Comparison of ENCODE assay signal across 14 mouse cellular contexts in the genomic region with DNA sequence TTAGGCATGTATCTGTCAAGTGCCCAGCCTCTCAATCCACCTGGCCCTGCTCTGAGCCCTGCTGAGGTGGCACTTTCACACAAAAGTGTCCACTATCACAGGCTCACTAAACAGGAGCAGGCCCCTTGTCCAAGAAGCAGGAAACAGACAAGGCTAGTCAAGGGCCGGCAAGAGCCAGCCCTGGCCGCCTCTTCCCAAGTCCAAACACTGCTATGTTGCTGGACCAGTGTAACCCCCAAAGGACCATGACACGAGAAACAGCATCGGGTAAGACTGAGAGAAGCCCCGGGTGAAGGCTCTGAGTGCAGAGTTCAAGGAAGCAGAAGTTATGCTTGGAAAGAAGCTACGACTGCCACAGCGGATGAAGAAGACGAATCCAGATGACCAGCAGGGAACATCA. TPM values are rescaled to one million over a fixed set of nuclear protein-coding genes. Genes with fewer than 3 reads are reported as not detected.
DNase-seq lines count a peak whose midpoint lies in the region; TF ChIP-seq lines count a peak whose summit lies in the region.
"Had no signal": no experiment of that assay in that cellular context is flagged by ENCODE, and none has a peak within 500 bp of the region (broad histone marks: within the 10 kb centered on the region; RNA-seq: fewer than 3 reads in every experiment).

No protein-coding gene starts in this region.

- DNase-seq in gastrocnemius, adult 2 months, result no peak
- DNase-seq in gastrocnemius, postnatal 14 days, result no peak
- DNase-seq in heart, adult 11 months, result peak; percentile 91
- no peak for DNase-seq in heart, adult 8-10 months (ENCODE audit: low spot score)
- DNase-seq: adrenal gland, adult 2 months; adrenal gland, adult 8-10 months; adrenal gland, postnatal 10 days; adrenal gland, postnatal 14 days; adrenal gland, postnatal 25 days; adrenal gland, postnatal 36 days; B cell, adult 2 months; cerebellum, adult 11 months; cerebellum, adult 11-12 months; cerebellum, adult 18-20 months had no signal

- no peak for TF ChIP-seq CTCF in gastrocnemius, adult 2 months (IDR thresholded peaks at IDR 0.05)

- peak overlapping the region; percentile 40; the same call in 1 of the 2 replicates for H3K27ac ChIP-seq in gastrocnemius, adult 2 months

- intact Hi-C loops in gastrocnemius, adult 2 months (cut with DNase I), result no loop called here
- intact Hi-C loops in gastrocnemius, postnatal 14 days (cut with DNase I; ENCODE audit: low total_unique reads), result no loop called here

- no peak overlapping the region for H3K4me3 ChIP-seq in gastrocnemius, adult 2 months

RNA-seq across cellular contexts. Expression of a gene that starts 16.6 kb away (rescaled TPM):
- 10 to 100 TPM; 54.4 to 55.9 TPM for total RNA-seq in gastrocnemius, adult 2 months (2021)
- total RNA-seq in gastrocnemius, postnatal 14 days (2021), result 10 to 100 TPM; 43.3 to 50.0 TPM
- 10 to 100 TPM; 48.4 to 53.0 (median 51.7) TPM for total RNA-seq in heart, adult 8-10 months (2022)

RNA-seq across cellular contexts. Expression of a gene that starts 48.1 kb away (rescaled TPM):
- total RNA-seq in gastrocnemius, adult 2 months (2021), result 10 to 100 TPM in 1 of 2 experiments, 1 to 10 TPM in 1; 9.0 to 11.2 TPM
- total RNA-seq in gastrocnemius, postnatal 14 days (2021), result 1 to 10 TPM; 9.0 to 9.1 TPM
- 10 to 100 TPM; 10.3 to 11.9 (median 11.1) TPM for total RNA-seq in heart, adult 8-10 months (2022)
